Mouse (Mus musculus) liver, embryonic 14.5 days (tissue): ENCODE results near the gene Gm49711.

Experiments used
- CTCF ChIP-seq: IDR thresholded peaks from 2 replicates; pipeline ENCODE4 v1.5.1; 2016; ENCODE audit warnings: antibody characterized with exemption, low read depth, control low read depth
- EP300 ChIP-seq: IDR thresholded peaks from 2 replicates; pipeline ENCODE4 v1.6.1; 2016; ENCODE audit warnings: antibody characterized with exemption, low read depth

DNA sequence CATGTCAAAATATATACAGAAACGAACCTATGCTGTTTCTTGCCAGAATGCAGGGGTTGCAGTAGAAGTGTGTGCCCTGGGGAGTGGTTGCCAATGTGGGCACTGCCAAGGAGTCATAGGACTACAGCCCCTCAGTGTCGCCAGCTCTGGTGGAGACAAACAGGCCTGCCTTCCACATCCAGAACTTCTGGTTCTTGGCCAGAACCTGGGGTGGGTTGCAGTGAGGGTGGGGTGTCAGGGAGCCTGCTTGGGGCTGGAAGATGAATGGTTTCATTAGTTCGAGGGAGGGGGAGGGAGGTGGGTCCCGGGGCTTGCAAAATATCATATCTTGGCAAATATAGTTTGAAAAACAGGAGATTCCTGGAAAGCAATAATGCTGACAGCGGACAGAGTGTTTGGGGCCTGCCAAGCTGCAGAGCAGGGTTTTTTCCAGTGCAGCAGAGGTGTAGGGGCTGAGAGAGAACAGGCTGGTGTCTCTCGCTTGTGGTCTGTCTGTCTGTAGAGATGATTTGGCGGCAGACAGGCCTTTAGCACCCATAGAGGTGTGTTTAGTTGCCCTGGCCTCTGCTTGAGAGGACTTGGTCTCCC lies 170.3 kb downstream of the Gm49711 start:
- TF ChIP-seq CTCF, result no peak
- TF ChIP-seq EP300, result no peak
